Mouse (Mus musculus): ENCODE results near the gene Gpd1l. TPM values are rescaled to one million over a fixed set of nuclear protein-coding genes. Genes with fewer than 3 reads are reported as not detected.

Gene Gpd1l
- total and polyA plus RNA-seq, 2 experiments from 2014 or later = 14.2 to 30.8 TPM

GRCm38 (mm10) chr9:114892974-114893373 is 40.8 kb downstream of the Gpd1l start:
- Histone ChIP-seq H3K4me2 (ENCODE audit: low read depth, low read length) (no peak overlapping the region), H3K27ac (ENCODE audit: low read depth) (no peak overlapping the region)

GRCm38 (mm10) chr9:114890377-114890776 is 43.4 kb downstream of the Gpd1l start:
- Histone ChIP-seq H3K9ac (replicated peaks; ENCODE audit: low read depth, low read length) (no peak overlapping the region), H3K4me2 (ENCODE audit: low read depth, low read length) (no peak overlapping the region), H3K27ac (ENCODE audit: low read depth) (no peak overlapping the region), H3K9me3 (replicated peaks; ENCODE audit: control insufficient read depth, low read length) (peaks cover 3% of the 10 kb centered on the region; the same call in 1 of the 2 replicates), H3K4me1 (ENCODE audit: control insufficient read depth, insufficient read depth) (no peaks in the 10 kb centered on the region), H3K36me3 (replicated peaks; ENCODE audit: control insufficient read depth, insufficient read depth, low read length) (no peaks in the 10 kb centered on the region), H3K4me3 (ENCODE audit: low read depth, low read length) (no peak overlapping the region), H3K27me3 (ENCODE audit: control insufficient read depth, insufficient read depth, low read length) (no peaks in the 10 kb centered on the region)
- TF ChIP-seq EP300 (IDR thresholded peaks at IDR 0.05; ENCODE audit: low read depth) (no peak), CTCF (IDR thresholded peaks at IDR 0.05; ENCODE audit: low read depth) (no peak)
- no peak for ATAC-seq (ENCODE audit: insufficient read depth, low read depth)
- WGBS = 57% methylated on average over 7 of the region's 7 CpGs
- DNase-seq (ENCODE audit: low spot score) = no peak

More at GRCm38 (mm10) chr9:114892974-114893373, 40.8 kb downstream of the Gpd1l start:
- H3K36me3 ChIP-seq (replicated peaks; ENCODE audit: control insufficient read depth, insufficient read depth, low read length) = no peaks in the 10 kb centered on the region
- 78% methylated on average over 11 of the region's 11 CpGs for WGBS
- TF ChIP-seq EP300 (IDR thresholded peaks at IDR 0.05; ENCODE audit: low read depth) (no peak), CTCF (IDR thresholded peaks at IDR 0.05; ENCODE audit: low read depth) (no peak)
- H3K27me3 ChIP-seq (ENCODE audit: control insufficient read depth, insufficient read depth, low read length) = no peaks in the 10 kb centered on the region
- no peak for ATAC-seq (ENCODE audit: insufficient read depth, low read depth)
- H3K4me3 ChIP-seq (ENCODE audit: low read depth, low read length) = no peak overlapping the region
- H3K9ac ChIP-seq (replicated peaks; ENCODE audit: low read depth, low read length) = no peak overlapping the region
- H3K4me1 ChIP-seq (ENCODE audit: control insufficient read depth, insufficient read depth) = no peaks in the 10 kb centered on the region
- peaks cover 3% of the 10 kb centered on the region; the same call in 1 of the 2 replicates for H3K9me3 ChIP-seq (replicated peaks; ENCODE audit: control insufficient read depth, low read length)
- no peak for DNase-seq (ENCODE audit: low spot score)

GRCm38 (mm10) chr9:114888856-114889407 is 44.9 kb downstream of the Gpd1l start:
- Histone ChIP-seq H3K4me1 (ENCODE audit: control insufficient read depth, insufficient read depth) (no peaks in the 10 kb centered on the region), H3K27me3 (ENCODE audit: control insufficient read depth, insufficient read depth, low read length) (no peaks in the 10 kb centered on the region), H3K9ac (replicated peaks; ENCODE audit: low read depth, low read length) (no peak overlapping the region), H3K27ac (ENCODE audit: low read depth) (no peak overlapping the region), H3K4me2 (ENCODE audit: low read depth, low read length) (no peak overlapping the region), H3K36me3 (replicated peaks; ENCODE audit: control insufficient read depth, insufficient read depth, low read length) (no peaks in the 10 kb centered on the region), H3K4me3 (ENCODE audit: low read depth, low read length) (no peak overlapping the region), H3K9me3 (replicated peaks; ENCODE audit: control insufficient read depth, low read length) (peaks cover 3% of the 10 kb centered on the region; the same call in 1 of the 2 replicates)
- WGBS = 82% methylated on average over 5 of the region's 5 CpGs
- DNase-seq (ENCODE audit: low spot score) (no peak), ATAC-seq (ENCODE audit: insufficient read depth, low read depth) (no peak)
- TF ChIP-seq EP300 (IDR thresholded peaks at IDR 0.05; ENCODE audit: low read depth) = no peak
- peak; percentile 15; the same call in 1 of the 2 replicates for TF ChIP-seq CTCF (IDR thresholded peaks at IDR 0.05; ENCODE audit: low read depth)

GRCm38 (mm10) chr9:114887699-114888098 is 46.1 kb downstream of the Gpd1l start:
- peak; percentile 16 for DNase-seq (ENCODE audit: low spot score)
- TF ChIP-seq CTCF (IDR thresholded peaks at IDR 0.05; ENCODE audit: low read depth) = peak; percentile 48
- no peak for TF ChIP-seq EP300 (IDR thresholded peaks at IDR 0.05; ENCODE audit: low read depth)
- WGBS = 90% methylated on average over 3 of the region's 3 CpGs

DNA sequence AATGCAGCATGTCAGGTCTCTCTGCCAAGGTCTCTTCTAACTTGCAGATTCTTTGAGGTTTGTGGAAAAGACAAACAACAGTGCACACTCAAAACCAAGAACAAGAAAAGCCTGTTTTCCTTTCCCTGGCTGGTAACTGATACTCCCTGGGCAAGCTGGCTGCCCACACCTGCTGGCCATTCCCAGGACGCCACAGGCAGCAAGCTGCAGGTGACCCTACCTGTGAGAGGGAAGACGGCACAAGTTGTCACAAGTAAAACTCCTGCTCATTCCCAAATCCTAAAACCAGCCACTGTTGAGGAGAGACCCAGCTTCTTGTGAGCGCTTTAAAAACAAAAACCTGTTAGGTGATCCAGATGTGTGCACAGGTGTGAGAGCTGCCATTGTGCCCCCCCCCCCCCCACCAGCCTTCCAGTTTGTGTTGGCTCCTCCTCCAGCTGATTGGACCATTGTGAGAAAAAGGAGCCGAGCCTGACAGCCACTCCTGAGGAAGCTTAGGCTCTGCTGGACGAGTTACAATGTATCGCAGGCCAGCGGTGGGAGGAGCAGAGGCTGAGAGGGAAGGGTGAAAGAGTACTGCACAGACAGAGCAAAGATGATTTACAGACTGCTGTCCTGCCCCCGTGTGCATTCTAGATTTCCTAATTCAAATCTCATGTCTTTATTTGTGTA is 47.7 kb downstream of the Gpd1l start:
- Histone ChIP-seq H3K4me2 (ENCODE audit: low read depth, low read length) (no peak overlapping the region), H3K9ac (replicated peaks; ENCODE audit: low read depth, low read length) (no peak overlapping the region), H3K4me3 (ENCODE audit: low read depth, low read length) (no peak overlapping the region), H3K4me1 (ENCODE audit: control insufficient read depth, insufficient read depth) (no peaks in the 10 kb centered on the region), H3K36me3 (replicated peaks; ENCODE audit: control insufficient read depth, insufficient read depth, low read length) (no peaks in the 10 kb centered on the region), H3K27ac (ENCODE audit: low read depth) (no peak overlapping the region), H3K9me3 (replicated peaks; ENCODE audit: control insufficient read depth, low read length) (peaks cover 3% of the 10 kb centered on the region; the same call in 1 of the 2 replicates), H3K27me3 (ENCODE audit: control insufficient read depth, insufficient read depth, low read length) (no peaks in the 10 kb centered on the region)
- no peak for TF ChIP-seq CTCF (IDR thresholded peaks at IDR 0.05; ENCODE audit: low read depth)
- TF ChIP-seq EP300 (IDR thresholded peaks at IDR 0.05; ENCODE audit: low read depth) = no peak
- WGBS = 29% methylated on average over 8 of the region's 8 CpGs
- DNase-seq (ENCODE audit: low spot score) = no peak
- ATAC-seq (ENCODE audit: insufficient read depth, low read depth) = no peak

More at GRCm38 (mm10) chr9:114887699-114888098, 46.1 kb downstream of the Gpd1l start:
- ATAC-seq (ENCODE audit: insufficient read depth, low read depth) = no peak
- peaks cover 3% of the 10 kb centered on the region; the same call in 1 of the 2 replicates for H3K9me3 ChIP-seq (replicated peaks; ENCODE audit: control insufficient read depth, low read length)
- no peak overlapping the region for H3K9ac ChIP-seq (replicated peaks; ENCODE audit: low read depth, low read length)
- no peak overlapping the region for H3K27ac ChIP-seq (ENCODE audit: low read depth)
- no peaks in the 10 kb centered on the region for H3K27me3 ChIP-seq (ENCODE audit: control insufficient read depth, insufficient read depth, low read length)
- no peak overlapping the region for H3K4me3 ChIP-seq (ENCODE audit: low read depth, low read length)
- no peak overlapping the region for H3K4me2 ChIP-seq (ENCODE audit: low read depth, low read length)
- no peaks in the 10 kb centered on the region for H3K4me1 ChIP-seq (ENCODE audit: control insufficient read depth, insufficient read depth)
- no peaks in the 10 kb centered on the region for H3K36me3 ChIP-seq (replicated peaks; ENCODE audit: control insufficient read depth, insufficient read depth, low read length)
